Mouse (Mus musculus): ENCODE measurements at regions not wholly inside any gene's neighbourhood (a gene's known extent, or its start where the extent isn't known, plus 50 kb on each side); places are given as distances from the start of the nearest gene placed in this dataset.

DNA sequence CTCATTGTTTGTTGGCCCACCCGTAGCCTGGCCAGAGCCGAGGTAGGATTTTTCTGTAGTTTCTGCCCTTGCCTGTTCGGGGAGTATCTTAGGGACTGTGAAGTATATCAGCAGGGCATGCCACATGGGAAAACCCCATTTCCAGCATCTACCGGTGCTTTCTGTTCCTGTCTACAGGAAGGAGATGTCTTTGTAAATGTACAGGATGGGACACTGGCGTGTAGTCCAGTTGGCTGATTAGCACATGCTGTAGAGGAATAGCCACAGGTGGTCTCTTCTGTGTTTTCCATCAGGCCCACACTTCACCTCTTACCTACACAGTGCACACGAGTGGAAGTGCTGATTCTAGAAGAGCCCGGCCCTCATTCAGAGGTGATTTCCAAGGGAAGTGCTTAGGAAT is 301.4 kb downstream of the Ets1 start:
- H3K27me3 ChIP-seq (ENCODE audit: insufficient read depth, low read length), result no peaks in the 10 kb centered on the region
- TF ChIP-seq EP300 (IDR thresholded peaks at IDR 0.05; ENCODE audit: low read depth), result no peak
- no peak for TF ChIP-seq CTCF (IDR thresholded peaks at IDR 0.05; ENCODE audit: low read depth)
- H3K36me3 ChIP-seq (replicated peaks; ENCODE audit: insufficient read depth, low read length), result no peaks in the 10 kb centered on the region
- H3K4me3 ChIP-seq (ENCODE audit: low read depth, low read length), result no peak overlapping the region
- H3K4me2 ChIP-seq (ENCODE audit: low read depth, low read length), result no peak overlapping the region
- H3K27ac ChIP-seq (ENCODE audit: low read depth), result no peak overlapping the region
- H3K9ac ChIP-seq (replicated peaks), result no peak overlapping the region
- DNase-seq (no peak), ATAC-seq (no peak)
- peaks cover 5% of the 10 kb centered on the region for H3K4me1 ChIP-seq (ENCODE audit: insufficient read depth)
- WGBS (ENCODE audit: insufficient replicate concordance), result 71% methylated on average over 7 of the region's 7 CpGs
- no peaks in the 10 kb centered on the region for H3K9me3 ChIP-seq (ENCODE audit: low read length)

DNA sequence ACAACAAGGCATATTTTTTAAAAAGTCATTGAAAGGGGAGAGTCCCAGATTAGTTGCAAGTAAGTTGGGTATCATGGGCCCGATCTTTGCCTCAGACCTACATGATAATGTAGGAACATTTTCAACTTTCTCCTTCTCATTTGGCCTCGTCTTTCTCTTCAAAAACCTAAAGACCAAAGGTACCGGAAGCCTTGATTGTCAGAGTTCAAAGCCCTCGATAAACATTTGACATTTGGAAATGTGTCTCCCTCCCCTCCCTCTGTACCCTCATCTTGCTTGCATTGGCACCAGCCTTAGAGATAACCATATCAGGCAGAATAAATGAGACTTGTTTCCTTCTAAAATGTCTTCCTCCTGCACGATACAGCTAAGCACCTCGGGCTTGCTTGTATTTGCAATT is 302.8 kb downstream of the Ets1 start:
- H3K27ac ChIP-seq (ENCODE audit: low read depth), result no peak overlapping the region
- H3K4me1 ChIP-seq (ENCODE audit: insufficient read depth), result peaks cover 5% of the 10 kb centered on the region
- H3K4me3 ChIP-seq (ENCODE audit: low read depth, low read length), result no peak overlapping the region
- WGBS (ENCODE audit: insufficient replicate concordance), result 64% methylated on average over 6 of the region's 6 CpGs
- DNase-seq, result no peak
- no peak for ATAC-seq
- H3K36me3 ChIP-seq (replicated peaks; ENCODE audit: insufficient read depth, low read length), result no peaks in the 10 kb centered on the region
- H3K9ac ChIP-seq (replicated peaks), result no peak overlapping the region
- H3K4me2 ChIP-seq (ENCODE audit: low read depth, low read length), result no peak overlapping the region
- H3K9me3 ChIP-seq (ENCODE audit: low read length), result no peaks in the 10 kb centered on the region
- H3K27me3 ChIP-seq (ENCODE audit: insufficient read depth, low read length), result no peaks in the 10 kb centered on the region
- no peak for TF ChIP-seq EP300 (IDR thresholded peaks at IDR 0.05; ENCODE audit: low read depth)
- no peak for TF ChIP-seq CTCF (IDR thresholded peaks at IDR 0.05; ENCODE audit: low read depth)

DNA sequence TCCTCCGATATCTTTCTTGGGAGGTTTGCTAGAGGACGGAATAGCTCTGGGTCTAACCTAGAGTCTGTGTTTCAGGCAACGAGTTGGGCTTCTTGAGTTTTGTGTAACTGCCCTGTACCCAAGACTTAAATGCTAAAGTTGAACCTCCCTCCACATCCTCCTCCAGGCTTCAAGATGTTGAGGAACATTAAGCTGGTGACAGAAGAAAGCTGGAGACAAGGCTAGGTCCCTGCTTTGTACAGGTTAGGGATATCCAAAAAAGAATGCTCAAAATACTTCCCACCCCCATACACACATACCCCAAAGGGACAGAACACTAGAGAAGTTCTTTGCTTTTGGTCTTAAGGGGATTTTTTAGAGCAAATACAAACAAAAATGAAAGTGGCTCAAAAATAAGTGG is 303.6 kb downstream of the Ets1 start:
- Histone ChIP-seq H3K9ac (replicated peaks) (no peak overlapping the region), H3K27me3 (ENCODE audit: insufficient read depth, low read length) (no peaks in the 10 kb centered on the region), H3K9me3 (ENCODE audit: low read length) (no peaks in the 10 kb centered on the region), H3K27ac (ENCODE audit: low read depth) (no peak overlapping the region), H3K4me1 (ENCODE audit: insufficient read depth) (peaks cover 5% of the 10 kb centered on the region), H3K4me2 (ENCODE audit: low read depth, low read length) (no peak overlapping the region), H3K4me3 (ENCODE audit: low read depth, low read length) (no peak overlapping the region), H3K36me3 (replicated peaks; ENCODE audit: insufficient read depth, low read length) (no peaks in the 10 kb centered on the region)
- DNase-seq, result no peak
- ATAC-seq, result no peak
- no peak for TF ChIP-seq EP300 (IDR thresholded peaks at IDR 0.05; ENCODE audit: low read depth)
- no peak for TF ChIP-seq CTCF (IDR thresholded peaks at IDR 0.05; ENCODE audit: low read depth)
- 78% methylated on average over 3 of the region's 3 CpGs for WGBS (ENCODE audit: insufficient replicate concordance)

DNA sequence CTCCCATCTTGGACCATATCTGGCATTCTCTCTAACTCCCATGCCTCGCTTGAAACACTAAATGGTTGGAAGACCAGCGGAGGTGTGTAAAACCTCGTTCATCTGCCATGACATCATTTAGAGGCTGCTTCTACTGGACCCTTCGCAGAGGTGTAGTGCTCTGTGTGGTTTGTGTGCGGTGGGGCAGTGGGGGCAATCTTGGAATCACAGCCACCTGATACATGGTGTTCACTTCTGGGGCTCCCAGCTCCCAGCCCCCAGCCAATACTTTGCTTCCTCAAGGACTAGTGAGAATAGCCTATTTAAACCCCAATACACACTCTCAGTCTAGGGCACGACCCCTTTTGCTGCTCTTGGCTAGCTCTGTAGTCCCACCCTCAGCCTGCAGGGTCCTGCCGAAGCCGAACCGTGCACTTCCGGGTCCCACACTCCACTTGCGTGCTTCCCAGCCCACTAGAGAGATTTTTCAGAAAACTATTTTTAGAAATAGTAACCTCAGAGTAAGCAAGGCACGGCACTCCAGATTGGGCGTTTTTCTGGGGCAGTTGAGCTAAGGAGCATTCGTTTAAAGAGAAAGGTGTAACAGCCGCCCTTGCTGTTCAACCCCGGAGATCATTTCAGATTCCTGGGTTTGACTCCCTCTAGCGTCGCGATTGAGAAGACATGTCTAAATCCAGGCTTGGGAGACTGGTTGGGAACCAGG is 304.2 kb downstream of the Ets1 start:
- Histone ChIP-seq H3K4me1 (ENCODE audit: insufficient read depth) (peaks cover 5% of the 10 kb centered on the region), H3K9ac (replicated peaks) (peak overlapping the region; percentile 60), H3K36me3 (replicated peaks; ENCODE audit: insufficient read depth, low read length) (no peaks in the 10 kb centered on the region), H3K27me3 (ENCODE audit: insufficient read depth, low read length) (no peaks in the 10 kb centered on the region), H3K9me3 (ENCODE audit: low read length) (no peaks in the 10 kb centered on the region), H3K27ac (ENCODE audit: low read depth) (peak overlapping the region; percentile 68), H3K4me3 (ENCODE audit: low read depth, low read length) (peak overlapping the region; percentile 55), H3K4me2 (ENCODE audit: low read depth, low read length) (peak overlapping the region; percentile 83)
- WGBS (ENCODE audit: insufficient replicate concordance), result 17% methylated on average over 19 of the region's 19 CpGs
- ATAC-seq, result peak; percentile 74
- TF ChIP-seq CTCF (IDR thresholded peaks at IDR 0.05; ENCODE audit: low read depth) (peak; percentile 77), EP300 (IDR thresholded peaks at IDR 0.05; ENCODE audit: low read depth) (no peak)
- peak; percentile 77 for DNase-seq

DNA sequence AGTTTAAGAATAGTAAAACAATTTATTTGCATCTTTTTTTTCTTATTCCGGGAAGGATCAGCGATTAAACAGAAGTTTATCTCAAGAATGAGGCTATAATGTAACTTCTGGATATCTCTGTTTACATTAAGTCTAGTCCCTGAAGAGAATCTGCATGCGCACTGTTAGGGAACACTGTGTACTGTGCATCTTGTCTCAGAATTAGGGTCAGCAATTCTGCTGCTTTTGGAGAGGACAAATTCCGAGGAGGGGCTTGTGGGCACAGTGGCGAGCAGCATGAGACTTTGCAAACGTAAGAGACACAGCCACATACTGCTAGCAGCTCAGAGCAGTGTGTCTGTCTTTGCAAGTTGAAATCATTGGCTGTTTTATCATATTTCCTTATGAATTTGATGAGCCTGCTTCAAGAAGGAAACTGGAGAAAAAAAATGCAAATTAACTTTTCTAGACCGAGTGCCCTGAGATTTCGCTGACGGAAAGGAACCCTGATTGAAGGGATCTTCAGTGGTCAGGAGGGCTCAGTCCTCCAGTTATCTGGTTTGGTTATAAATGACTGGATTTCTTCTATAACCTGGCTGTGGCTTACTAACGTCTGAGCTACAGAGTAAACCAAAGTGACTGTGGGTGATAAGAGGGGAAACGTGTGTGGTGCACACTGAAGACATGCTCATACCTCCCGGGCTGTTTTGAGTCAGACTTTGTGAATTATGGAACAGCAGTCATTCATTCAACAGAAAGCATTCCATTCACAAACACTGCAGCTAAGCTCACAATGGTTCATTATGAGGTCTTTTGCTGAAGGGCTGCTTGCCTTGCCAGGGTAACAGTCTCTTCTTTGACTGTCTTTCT is 305.1 kb downstream of the Ets1 start:
- TF ChIP-seq EP300 (IDR thresholded peaks at IDR 0.05; ENCODE audit: low read depth) (peak; percentile 91), CTCF (IDR thresholded peaks at IDR 0.05; ENCODE audit: low read depth) (no peak)
- Histone ChIP-seq H3K4me1 (ENCODE audit: insufficient read depth) (peaks cover 5% of the 10 kb centered on the region), H3K9me3 (ENCODE audit: low read length) (no peaks in the 10 kb centered on the region), H3K27me3 (ENCODE audit: insufficient read depth, low read length) (no peaks in the 10 kb centered on the region), H3K4me3 (ENCODE audit: low read depth, low read length) (no peak overlapping the region), H3K36me3 (replicated peaks; ENCODE audit: insufficient read depth, low read length) (no peaks in the 10 kb centered on the region), H3K27ac (ENCODE audit: low read depth) (peak overlapping the region; percentile 45), H3K4me2 (ENCODE audit: low read depth, low read length) (no peak overlapping the region; the same call in 1 of the 2 replicates), H3K9ac (replicated peaks) (no peak overlapping the region)
- no peak for DNase-seq
- WGBS (ENCODE audit: insufficient replicate concordance), result 41% methylated on average over 12 of the region's 12 CpGs
- ATAC-seq, result peak; percentile 72

DNA sequence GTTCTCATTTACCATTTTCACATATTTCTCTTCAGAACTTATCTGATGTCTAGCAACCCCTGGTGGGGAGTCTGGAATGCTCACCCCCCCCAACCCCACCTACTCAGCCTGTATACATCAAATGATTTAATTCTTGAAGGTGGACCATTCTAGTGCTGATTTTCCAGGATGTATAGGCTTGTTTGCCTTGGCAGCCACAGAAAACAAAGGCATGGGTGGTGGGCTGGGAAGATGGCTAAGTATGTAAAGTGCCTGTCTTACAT is 305.7 kb downstream of the Ets1 start:
- TF ChIP-seq EP300 (IDR thresholded peaks at IDR 0.05; ENCODE audit: low read depth) (no peak), CTCF (IDR thresholded peaks at IDR 0.05; ENCODE audit: low read depth) (no peak)
- Histone ChIP-seq H3K9ac (replicated peaks) (no peak overlapping the region), H3K27me3 (ENCODE audit: insufficient read depth, low read length) (no peaks in the 10 kb centered on the region), H3K27ac (ENCODE audit: low read depth) (no peak overlapping the region), H3K4me2 (ENCODE audit: low read depth, low read length) (no peak overlapping the region), H3K36me3 (replicated peaks; ENCODE audit: insufficient read depth, low read length) (no peaks in the 10 kb centered on the region), H3K4me3 (ENCODE audit: low read depth, low read length) (no peak overlapping the region), H3K9me3 (ENCODE audit: low read length) (no peaks in the 10 kb centered on the region), H3K4me1 (ENCODE audit: insufficient read depth) (peaks cover 5% of the 10 kb centered on the region)
- ATAC-seq (no peak), DNase-seq (no peak)

All from liver, postnatal 0 days (tissue).